Mouse (Mus musculus) cerebellum, postnatal 4 days (tissue): ENCODE data around the gene P4ha1.
"Not testable (repeated sequence)": the region's sequence is repeated elsewhere in the genome, so short reads cannot be mapped to it uniquely, and the experiment has no call there.

Source experiments
- DNase-seq, 2 experiments: peaks; one replicate each; pipeline ENCODE4 v3.0.0; 2022; ENCODE audit warnings: low spot score in 2 of 2, mixed read lengths in 1 of 2

P4ha1 gene

DNA sequence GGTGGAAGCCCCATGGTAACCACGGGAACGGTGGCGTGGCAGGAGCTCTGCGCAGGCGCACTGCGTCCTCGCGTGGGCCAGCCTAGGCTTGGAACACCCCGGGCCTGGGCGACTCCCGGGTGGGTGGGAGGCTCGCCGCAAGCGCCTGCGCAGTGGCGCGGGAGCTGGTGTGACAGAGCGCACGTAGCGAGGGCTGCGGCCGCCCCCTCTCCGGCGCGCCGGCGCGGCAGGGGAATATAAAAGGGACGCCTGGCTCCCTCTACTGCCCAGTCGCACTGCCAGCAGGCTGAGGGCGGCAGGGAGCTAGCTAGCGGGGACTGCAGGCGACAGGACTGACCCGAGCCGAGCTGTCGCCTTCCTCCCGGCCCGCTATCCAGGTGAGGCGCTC lies at the start of gene P4ha1:
TSS of gene P4ha1 (plus strand) at position 197 of the 388 bp plus-strand sequence.
- DNase-seq, result peak; percentile 96 to 99

GRCm38 (mm10) chr10:59275745-59276144 lies 47.4 kb upstream of the P4ha1 start:
- DNase-seq, result no peak

GRCm38 (mm10) chr10:59277116-59277515 lies 46.0 kb upstream of the P4ha1 start:
- DNase-seq, result no peak

DNA sequence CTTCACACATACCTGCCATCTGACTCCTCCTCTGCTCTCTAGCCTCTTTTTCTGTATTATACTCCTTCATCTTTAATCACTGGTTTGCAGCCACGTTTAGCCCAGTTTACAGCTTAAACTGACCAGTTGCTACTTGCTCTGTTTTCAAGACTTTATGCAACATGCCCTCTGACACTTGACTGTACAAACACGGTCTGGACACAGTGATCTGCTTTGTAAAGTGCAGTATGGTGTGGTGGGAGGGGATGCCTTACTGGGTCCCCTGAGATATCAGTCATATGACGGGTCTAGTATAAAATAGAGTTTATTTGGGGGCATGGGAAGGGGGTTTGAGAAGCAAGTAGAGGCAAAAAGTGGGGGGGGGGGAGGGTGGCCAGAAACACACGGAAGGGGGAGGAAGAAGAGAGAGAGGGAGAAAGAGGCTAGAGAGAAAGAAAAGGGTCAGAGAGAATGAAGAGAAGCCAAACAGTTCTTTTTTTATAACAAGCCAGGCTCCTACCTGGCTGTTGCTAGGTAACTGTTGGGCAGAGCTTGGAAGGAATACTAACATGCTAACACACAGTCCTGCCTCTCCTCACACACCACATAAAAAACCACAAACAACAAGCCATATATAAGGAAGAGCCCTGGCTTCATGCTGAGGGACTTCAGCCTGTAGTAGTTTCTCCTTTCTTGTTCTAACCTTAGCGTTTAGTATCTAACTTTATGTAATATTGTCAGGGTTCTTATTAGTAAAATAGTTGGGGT lies 45.2 kb upstream of the P4ha1 start:
- no peak for DNase-seq

DNA sequence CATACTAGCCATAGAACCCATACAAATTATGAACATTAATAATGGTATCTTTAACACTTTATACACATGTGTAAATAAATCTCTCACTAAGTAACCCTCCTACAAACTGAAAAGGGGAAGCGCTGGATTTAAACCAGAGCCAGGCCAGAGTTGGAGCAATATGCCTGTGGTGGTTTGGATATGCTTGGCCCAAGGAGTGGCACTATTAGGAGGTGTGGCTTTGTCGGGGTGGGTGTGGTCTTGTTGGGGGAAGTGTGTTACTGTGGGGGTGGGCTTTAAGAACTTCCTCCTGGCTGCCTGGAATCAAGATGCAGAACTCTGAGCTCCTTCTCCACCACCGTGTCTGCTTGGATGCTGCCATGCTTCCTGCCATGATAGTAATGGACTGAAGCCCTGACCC lies 39.9 kb upstream of the P4ha1 start:
- DNase-seq, result no peak

DNA sequence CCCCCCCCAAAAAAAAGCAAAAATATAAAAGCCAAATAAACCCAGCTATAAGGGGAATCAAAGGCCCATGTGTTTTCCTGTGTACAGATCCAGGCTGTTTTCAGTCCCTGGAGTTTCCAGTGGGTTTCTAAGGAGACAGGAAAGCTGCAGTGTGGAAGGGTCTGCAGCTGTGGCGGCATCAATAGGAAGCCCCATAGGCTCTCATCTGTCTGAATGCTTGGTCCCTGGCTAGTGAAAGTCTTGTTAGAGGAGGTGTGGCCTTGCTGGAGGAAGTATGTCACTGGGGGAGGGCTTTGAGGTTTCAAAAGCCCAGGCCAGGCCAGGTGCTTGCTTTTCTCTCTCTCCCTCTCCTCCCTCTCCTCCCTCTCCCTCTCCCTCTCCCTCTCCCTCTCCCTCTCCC lies 39.3 kb upstream of the P4ha1 start:
- DNase-seq, result no peak

DNA sequence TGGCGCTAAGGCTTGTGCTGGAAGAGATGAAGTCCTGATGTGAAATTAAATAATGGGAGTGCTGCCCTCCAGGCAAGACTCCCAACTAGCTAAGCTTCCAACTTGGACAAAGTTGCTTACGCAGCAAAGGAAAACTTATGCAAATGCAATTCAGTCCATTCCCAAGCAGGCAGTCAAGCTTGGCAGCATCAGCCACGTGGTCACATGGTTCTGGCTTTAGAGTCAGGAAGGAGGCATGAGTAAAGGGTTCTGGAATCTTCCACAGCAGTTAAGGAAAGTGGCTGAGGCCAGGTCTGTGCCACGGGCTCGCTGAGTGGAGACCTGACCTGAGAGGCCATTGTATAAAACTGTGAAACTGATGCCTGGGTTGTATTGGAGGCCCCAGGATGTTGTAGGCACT lies 37.6 kb upstream of the P4ha1 start:
- no peak for DNase-seq

DNA sequence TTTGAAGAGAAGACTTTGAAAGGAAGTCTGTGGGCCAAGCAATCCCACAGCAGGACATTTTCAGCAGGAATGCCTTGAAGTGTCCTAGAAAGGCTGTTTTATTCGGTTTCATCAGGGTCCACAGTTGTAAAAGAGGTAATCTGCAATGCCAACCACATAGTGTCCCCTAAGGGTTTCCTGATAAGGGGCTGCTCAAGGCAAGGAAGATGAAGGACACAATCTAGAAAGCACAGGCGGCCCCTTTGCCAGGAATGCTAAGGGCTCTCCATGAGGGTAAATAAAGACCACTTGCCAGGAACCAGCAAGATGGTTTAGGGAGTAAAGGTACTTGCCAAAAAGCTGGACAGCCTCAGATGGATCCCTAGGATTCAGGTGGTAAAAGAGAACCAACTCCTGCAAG lies 35.8 kb upstream of the P4ha1 start:
- no peak for DNase-seq

GRCm38 (mm10) chr10:59287662-59288061 lies 35.4 kb upstream of the P4ha1 start:
- no peak for DNase-seq

DNA sequence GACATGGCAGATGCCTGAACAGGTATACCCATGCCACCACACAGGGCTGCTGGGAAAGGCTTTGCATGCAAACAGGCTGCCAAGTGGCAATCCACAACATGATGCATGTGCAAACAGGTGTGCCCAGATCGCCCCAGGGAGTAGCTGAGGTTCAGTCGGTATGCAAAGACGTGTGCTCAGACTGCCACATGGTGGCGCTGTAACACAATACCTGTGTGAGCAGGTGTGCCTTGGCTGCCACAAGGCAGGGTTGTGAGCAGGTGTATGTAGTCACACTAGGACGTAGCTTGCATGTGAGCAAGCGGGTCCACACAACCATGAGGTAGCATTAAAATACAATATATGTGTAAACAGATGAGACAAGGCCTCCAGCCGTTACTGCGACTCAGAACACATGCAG lies 34.0 kb upstream of the P4ha1 start:
- no peak for DNase-seq

DNA sequence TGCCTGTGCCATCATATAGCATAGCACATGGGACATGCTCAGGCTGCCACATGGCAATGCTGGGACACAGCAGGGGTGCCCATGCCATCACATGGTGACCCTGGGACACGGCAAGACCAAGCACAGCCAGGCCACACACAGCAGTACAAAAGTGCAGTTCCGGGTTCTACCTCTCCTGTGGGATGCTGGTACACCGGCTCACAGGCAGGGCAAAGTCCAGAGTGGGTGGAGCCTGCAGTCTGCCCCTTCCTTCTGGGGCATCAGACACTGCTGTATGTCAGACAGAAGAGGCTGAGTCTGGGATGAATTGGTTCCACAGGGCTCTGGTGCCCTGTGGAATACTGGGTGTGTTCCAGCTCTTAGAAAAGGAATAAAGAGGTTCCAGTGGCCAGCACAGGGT lies 31.6 kb upstream of the P4ha1 start:
- DNase-seq, result no peak

GRCm38 (mm10) chr10:59292079-59292478 lies 31.0 kb upstream of the P4ha1 start:
- no peak for DNase-seq

- peak; percentile 59 to 77 for DNase-seq
These were observed 30.5 kb upstream of the P4ha1 start for GRCm38 (mm10) chr10:59292558-59292957.

GRCm38 (mm10) chr10:59295241-59295811 lies 27.8 kb upstream of the P4ha1 start:
- peak in 1 of 2 experiments; percentile 65 for DNase-seq

DNA sequence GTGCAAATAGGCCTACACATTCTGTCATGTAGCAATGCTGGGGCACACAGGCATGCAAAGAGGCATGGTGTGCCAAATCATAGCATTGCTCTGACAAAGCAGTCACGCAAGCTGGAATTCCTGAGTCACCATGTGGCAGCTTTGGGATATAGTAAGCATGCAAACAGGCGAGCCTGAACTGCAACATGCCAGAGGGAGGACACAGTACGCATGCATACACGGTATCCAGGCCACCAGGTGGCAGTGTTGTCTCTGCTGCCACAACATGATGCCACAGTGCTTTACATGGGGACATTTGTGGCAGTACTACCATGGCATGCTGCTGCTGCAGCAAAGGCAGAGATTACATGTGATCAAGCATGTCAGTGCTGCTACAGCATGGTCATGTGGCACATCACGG lies 26.8 kb upstream of the P4ha1 start:
- peak; percentile 57 to 70 for DNase-seq

GRCm38 (mm10) chr10:59302671-59303070 lies 20.4 kb upstream of the P4ha1 start:
- DNase-seq, result not testable (repeated sequence)

DNA sequence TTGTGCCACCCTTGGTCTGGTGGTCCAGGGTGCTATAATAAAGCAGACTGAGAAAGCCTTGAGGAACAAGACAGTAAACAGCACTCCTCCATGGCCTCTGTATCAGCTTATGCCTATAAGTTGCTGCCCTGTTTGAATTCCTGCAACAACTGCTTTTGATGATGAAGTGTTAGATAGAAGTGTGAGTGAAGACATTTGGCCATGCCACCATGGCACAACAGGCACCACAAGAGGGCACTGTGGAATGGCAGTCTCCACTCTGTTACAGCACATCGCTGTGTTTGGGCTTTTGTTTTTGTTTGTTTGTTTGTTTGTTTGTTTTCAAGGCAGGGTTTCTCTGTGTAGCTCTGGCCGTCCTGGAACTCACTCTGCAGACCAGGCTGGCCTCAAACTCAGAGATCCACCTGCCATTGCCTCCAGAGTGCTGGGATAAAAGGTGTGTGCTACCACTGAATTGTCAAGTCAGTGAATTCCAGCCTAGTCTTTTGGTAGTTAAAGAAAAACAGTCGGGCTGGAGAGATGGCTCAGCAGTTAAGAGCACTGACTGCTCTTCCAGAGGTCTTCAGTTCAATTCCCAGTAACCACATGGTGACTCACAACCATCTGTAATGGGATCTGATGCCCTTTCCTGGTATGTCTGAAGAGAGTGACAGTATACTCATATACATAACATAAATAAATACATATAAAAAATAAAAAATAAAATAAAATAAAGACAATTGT lies 13.9 kb upstream of the P4ha1 start:
- no peak for DNase-seq

DNA sequence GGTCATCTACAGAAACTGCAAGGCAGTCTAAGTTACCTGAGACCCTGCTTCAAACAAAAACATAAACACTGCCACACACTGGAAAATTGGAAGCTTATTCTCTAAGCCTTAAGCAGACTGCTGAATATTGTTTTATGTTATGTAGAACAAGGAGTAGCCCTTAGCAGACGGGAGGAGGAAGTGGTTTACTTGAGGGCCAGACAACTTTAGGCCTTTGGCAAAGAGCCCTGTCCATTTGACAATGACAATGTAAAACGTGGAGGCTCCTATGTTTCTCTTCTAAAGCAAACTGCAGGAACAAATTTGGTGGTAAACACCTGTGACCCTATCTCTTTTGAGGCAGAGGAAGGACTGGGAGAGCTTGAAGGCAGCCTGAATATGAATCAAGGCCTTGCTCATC lies 13.0 kb upstream of the P4ha1 start:
- DNase-seq, result no peak

- no peak for DNase-seq
These were observed 12.2 kb upstream of the P4ha1 start for GRCm38 (mm10) chr10:59310691-59311457.

DNA sequence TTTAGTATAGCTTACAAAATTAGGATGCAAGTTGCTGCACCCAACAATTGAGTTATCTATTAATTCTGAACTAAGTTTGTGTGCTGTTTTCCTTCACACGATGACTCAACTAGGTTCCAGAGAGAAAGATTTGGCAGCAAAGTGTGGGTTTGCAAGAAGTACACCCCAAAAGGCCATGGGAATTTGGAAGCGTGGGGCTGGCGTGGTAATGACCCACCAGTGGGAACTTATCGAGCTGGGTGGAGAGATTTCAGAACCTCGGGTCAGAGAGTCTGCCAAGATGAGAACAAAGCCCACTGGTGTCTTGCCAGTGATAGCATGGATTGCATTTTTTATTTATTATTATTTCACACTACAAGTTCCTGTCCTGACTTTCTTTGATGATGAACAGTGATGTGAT lies 11.2 kb upstream of the P4ha1 start:
- DNase-seq, result no peak

- DNase-seq, result no peak
These were observed 2.0 kb upstream of the P4ha1 start for GRCm38 (mm10) chr10:59321112-59321511.

- no peak for DNase-seq
These were observed 825 bp upstream of the P4ha1 start for GRCm38 (mm10) chr10:59322271-59322670.
